Mouse (Mus musculus): ENCODE data around the gene Gm21366.
"Not testable (repeated sequence)": the region's sequence is repeated elsewhere in the genome, so short reads cannot be mapped to it uniquely, and the experiment has no call there.

Gene Gm21366

GRCm38 (mm10) chrY:22861156-22861555 is at the start of gene Gm21366:
TSS of gene Gm21366 (minus strand) at chrY:22861256.
- in situ Hi-C loops (cut with MseI, MboI), result not testable (repeated sequence)

All from mouse trophoblast stem cell (cell line).